Mouse (Mus musculus) large intestine, adult 2 months (tissue): ENCODE measurements around the gene Rpp25. TPM values are rescaled to one million over a fixed set of nuclear protein-coding genes. Genes with fewer than 3 reads are reported as not detected.
A peak's percentile ranks its signal among the peaks of the same experiment; 100 is the strongest.

Experiments used
- DNase-seq: peaks from one replicate; pipeline ENCODE4 v3.0.0-alpha.2; 2012; ENCODE audit warnings: low read depth, low spot score
- WGBS: fragments of 180-500 bp; shearing (Covaris S2); methylation state at CpG from one replicate; pipeline ENCODE4 v1.1.7; 2018; 5-methylcytosine and 5-hydroxymethylcytosine counted together
- polyA plus RNA-seq: library from polyadenylated mRNA; depleted of rRNA; stranded (reverse); fragments of >200 nt; gene quantifications from 2 replicates; pipeline ENCODE4 v1.2.3, GENCODE M21; 2012; rRNA removed

Gene Rpp25
- polyA plus RNA-seq, 1 experiment, result 1.6 TPM

- DNase-seq, result peak; percentile 96
- 33% methylated on average over 11 of the region's 11 CpGs for WGBS
Measured at GRCm38 (mm10) chr9:57550126-57550862, 46.5 kb downstream of the Rpp25 start.

- DNase-seq, result no peak
- under 1% methylated on average over 28 of the region's 28 CpGs for WGBS
Measured at GRCm38 (mm10) chr9:57552139-57552887, 48.5 kb downstream of the Rpp25 start, which contains the start of gene Mpi. Gene Mpi, minus strand, starts transcription at chr9:57552763.

GRCm38 (mm10) chr9:57553119-57553518, 49.3 kb downstream of the Rpp25 start:
- DNase-seq, result no peak
- 80% methylated on average over 11 of the region's 11 CpGs for WGBS

GRCm38 (mm10) chr9:57554753-57555152, 50.9 kb downstream of the Rpp25 start:
- DNase-seq, result no peak
- 87% methylated on average over 3 of the region's 3 CpGs for WGBS

Other genes with a start within 250 kb of the Rpp25 start
- gene 1700017B05Rik, start 241.4 kb upstream of the Rpp25 start, polyA plus RNA-seq, result 15.9 and 18.8 TPM in 2 replicates
- gene Ppcdc, start 63.9 kb upstream of the Rpp25 start, polyA plus RNA-seq, result 24.0 and 26.8 TPM in 2 replicates
- 52.3 and 115 TPM in 2 replicates for gene Scamp5, start 36.0 kb upstream of the Rpp25 start, polyA plus RNA-seq
- 594 and 647 TPM in 2 replicates for gene Cox5a, start 17.2 kb downstream of the Rpp25 start, polyA plus RNA-seq
- 3.0 and 4.0 TPM in 2 replicates for gene Fam219b, start 33.5 kb downstream of the Rpp25 start, polyA plus RNA-seq
- gene Mpi, start 48.7 kb downstream of the Rpp25 start, polyA plus RNA-seq, result 160 and 177 TPM in 2 replicates
- gene Scamp2, start 56.9 kb downstream of the Rpp25 start, polyA plus RNA-seq, result 218 and 247 TPM in 2 replicates
- 17.1 and 26.9 TPM in 2 replicates for gene Ulk3, start 85.4 kb downstream of the Rpp25 start, polyA plus RNA-seq
- gene Cplx3, start 102.3 kb downstream of the Rpp25 start, polyA plus RNA-seq, result not detected in 2 replicates
- gene Lman1l, start 116.7 kb downstream of the Rpp25 start, polyA plus RNA-seq, result 0.07 TPM in 1 of 2 replicates, not detected in the other
- gene Csk, start 149.6 kb downstream of the Rpp25 start, polyA plus RNA-seq, result 73.0 and 75.0 TPM in 2 replicates
- not detected in 2 replicates for gene Cyp1a2, start 179.7 kb downstream of the Rpp25 start, polyA plus RNA-seq
- 0.04 and 0.37 TPM in 2 replicates for gene Cyp1a1, start 183.9 kb downstream of the Rpp25 start, polyA plus RNA-seq
- gene Edc3, start 204.5 kb downstream of the Rpp25 start, polyA plus RNA-seq, result 10.1 and 11.6 TPM in 2 replicates